Mouse (Mus musculus): ENCODE measurements around the gene Pcnx2.

Pcnx2 gene

GRCm38 (mm10) chr8:125897868-125898788 lies at the start of gene Pcnx2:
Gene Pcnx2 (minus strand): TSS chr8:125898317.
- DNase-seq (ENCODE audit: low spot score), result no peak

- DNase-seq (ENCODE audit: low spot score), result no peak
Measured at GRCm38 (mm10) chr8:125944511-125944910, 46.4 kb upstream of the Pcnx2 start.

GRCm38 (mm10) chr8:125935649-125936048 lies 37.5 kb upstream of the Pcnx2 start:
- DNase-seq (ENCODE audit: low spot score), result peak; percentile 47

DNA sequence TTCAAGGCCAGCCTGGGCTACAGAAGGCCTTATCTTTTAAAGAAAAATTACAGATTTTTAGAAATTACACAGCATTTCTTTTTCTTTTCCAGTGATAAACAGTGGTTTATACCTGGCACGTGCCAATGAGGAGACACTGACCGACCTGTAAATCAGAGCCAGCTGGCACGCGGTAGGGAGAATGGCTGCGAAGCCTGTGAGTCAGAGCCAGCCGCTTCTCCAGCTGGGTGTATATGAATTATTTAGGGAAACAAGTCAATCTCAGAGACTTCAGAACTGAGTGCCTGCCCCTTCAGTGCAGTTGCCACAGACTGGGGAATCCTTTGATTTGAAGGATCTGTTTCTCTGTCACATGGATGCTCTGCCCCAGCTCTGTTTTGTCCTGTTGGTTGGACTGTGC lies 33.7 kb upstream of the Pcnx2 start:
- DNase-seq (ENCODE audit: low spot score), result no peak

DNA sequence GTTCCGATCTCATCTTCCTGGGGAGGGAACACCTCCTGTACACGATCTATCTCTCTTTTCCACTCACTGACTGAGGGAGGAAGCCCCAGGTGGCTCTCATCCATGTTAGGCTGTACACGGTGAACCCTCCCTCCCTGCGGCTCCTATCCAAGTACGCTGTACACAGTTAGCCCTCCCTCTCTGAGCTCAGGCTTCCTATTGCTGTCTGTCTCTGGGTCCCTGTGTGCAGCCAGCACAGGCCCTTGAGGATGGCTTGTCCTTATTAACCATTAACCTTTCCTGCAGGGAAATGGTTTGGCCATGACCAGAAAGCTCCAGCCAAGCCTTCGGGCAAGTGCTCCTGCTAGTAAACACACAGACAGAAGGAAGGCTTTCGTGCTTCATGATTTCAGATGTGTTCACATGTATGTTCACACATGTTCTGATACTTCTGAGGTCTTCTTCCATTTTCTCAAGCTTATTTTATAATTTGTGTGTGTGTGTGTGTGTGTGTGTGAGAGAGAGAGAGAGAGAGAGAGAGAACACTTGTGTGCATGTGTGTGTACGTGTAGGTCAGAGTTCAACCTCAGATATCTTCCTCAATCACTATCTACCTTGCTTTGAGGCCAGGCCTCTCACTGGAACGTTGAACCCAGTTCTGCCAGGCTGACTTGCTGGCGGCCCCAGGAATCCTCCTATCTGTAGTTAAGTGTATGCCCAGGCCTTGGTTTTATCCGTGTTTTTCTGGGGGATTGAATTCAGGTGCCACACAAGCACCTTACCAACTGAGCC lies 32.3 kb upstream of the Pcnx2 start:
- DNase-seq (ENCODE audit: low spot score), result no peak

- DNase-seq (ENCODE audit: low spot score), result no peak
Measured at GRCm38 (mm10) chr8:125926636-125927035, 28.5 kb upstream of the Pcnx2 start.

GRCm38 (mm10) chr8:125922333-125922732 lies 24.2 kb upstream of the Pcnx2 start:
- no peak for DNase-seq (ENCODE audit: low spot score)

DNA sequence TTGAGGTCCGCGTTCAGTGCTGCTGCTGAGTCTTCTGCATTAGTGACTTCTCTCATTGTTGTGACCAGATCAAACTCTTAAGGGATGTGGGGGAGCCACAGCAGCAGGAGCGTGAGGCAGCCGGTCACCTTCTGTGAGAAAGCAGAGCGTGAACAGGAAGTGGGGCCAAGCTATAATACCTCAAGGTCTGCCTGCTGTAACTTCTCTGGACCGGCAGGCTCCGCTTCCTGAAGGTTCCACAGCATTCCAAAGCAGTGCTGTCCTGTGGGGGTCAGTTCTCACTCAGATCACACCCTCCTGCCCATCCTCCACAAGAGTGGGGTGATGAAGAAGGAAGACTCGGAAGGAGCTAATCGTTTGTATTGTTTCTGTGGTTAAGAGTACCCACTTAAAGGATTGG lies 22.6 kb upstream of the Pcnx2 start:
- DNase-seq (ENCODE audit: low spot score), result no peak

DNA sequence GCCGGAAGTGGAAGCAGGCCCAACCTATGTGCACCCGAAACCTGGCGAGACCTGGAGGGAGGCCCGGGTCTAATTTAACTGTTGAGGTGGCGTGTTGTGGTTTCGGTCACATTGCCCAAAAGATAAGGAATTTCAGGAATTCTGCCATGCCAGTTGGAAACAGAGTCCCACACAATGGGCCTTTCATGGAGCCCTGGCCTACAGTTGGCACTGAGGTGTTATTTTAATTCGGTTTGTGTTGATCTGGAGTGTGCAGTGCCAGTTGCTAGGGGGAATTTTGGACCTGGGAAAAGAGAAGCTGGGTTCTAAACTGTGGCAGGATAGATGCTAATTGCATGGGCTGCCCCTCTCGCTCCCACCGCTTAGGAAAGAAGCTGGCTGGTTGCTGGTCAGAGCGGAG lies 22.2 kb upstream of the Pcnx2 start:
- no peak for DNase-seq (ENCODE audit: low spot score)

- no peak for DNase-seq (ENCODE audit: low spot score)
Measured at GRCm38 (mm10) chr8:125919560-125919959, 21.4 kb upstream of the Pcnx2 start.

- DNase-seq (ENCODE audit: low spot score), result no peak
Measured at GRCm38 (mm10) chr8:125918719-125919118, 20.6 kb upstream of the Pcnx2 start.

DNA sequence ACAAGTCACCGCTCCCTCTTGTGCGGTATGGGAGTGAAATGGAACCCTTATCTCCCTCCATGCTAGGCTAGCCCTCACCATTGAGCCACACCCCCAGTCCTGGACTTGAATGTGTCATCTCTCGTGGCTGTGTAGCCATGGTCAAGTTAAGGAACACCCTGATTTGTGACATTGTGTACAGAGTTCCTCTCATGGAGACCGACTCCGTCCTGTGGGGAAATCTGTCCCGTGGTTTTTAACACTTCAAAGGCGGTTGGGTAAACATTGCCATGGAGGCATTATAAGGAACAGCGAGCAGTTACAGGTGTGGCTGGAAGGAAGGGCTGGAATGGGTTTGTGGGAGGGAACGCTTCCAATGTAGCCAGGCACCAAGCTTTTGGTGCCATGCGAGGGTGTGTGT lies 18.9 kb upstream of the Pcnx2 start:
- no peak for DNase-seq (ENCODE audit: low spot score)

- no peak for DNase-seq (ENCODE audit: low spot score)
Measured at GRCm38 (mm10) chr8:125914386-125914785, 16.3 kb upstream of the Pcnx2 start.

DNA sequence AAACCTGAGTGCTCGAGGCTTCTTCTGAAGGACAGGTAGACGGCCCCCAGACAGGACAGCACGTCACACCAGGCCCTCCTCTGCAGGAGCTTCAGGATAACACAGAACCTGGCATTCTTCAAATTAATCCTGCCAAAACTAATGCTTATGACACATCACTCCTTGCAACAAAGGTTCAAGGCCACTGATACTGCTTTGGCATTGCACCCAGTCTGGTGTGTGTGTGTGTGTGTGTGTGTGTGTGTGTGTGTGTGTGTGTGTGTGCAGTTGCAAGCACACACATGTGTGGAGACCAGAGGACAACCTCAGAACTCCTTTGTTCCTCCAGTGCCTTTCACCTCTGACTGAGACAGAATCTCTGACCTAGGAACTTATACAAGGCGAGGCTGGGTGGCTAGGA lies 15.1 kb upstream of the Pcnx2 start:
- DNase-seq (ENCODE audit: low spot score), result no peak

DNA sequence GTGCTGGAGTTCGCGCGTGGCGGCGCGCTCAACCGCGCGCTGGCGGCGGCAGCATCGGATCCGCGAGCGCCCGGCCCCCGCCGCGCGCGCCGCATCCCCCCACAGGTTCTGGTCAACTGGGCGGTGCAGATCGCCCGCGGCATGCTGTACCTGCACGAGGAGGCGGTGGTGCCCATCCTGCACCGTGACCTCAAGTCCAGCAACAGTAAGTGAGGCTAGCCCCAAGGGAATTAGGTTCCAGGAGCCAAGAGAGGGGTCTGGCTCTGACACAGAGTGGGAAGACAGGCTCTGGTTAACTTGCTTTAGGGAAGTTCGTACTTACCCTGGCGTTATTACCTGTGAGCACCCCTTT lies 13.1 kb upstream of the Pcnx2 start:
- no peak for DNase-seq (ENCODE audit: low spot score)

GRCm38 (mm10) chr8:125910365-125911228 lies 12.5 kb upstream of the Pcnx2 start, which contains the start of gene Map3k21:
Gene Map3k21 (plus strand): TSS chr8:125910450.
- DNase-seq (ENCODE audit: low spot score), result no peak

DNA sequence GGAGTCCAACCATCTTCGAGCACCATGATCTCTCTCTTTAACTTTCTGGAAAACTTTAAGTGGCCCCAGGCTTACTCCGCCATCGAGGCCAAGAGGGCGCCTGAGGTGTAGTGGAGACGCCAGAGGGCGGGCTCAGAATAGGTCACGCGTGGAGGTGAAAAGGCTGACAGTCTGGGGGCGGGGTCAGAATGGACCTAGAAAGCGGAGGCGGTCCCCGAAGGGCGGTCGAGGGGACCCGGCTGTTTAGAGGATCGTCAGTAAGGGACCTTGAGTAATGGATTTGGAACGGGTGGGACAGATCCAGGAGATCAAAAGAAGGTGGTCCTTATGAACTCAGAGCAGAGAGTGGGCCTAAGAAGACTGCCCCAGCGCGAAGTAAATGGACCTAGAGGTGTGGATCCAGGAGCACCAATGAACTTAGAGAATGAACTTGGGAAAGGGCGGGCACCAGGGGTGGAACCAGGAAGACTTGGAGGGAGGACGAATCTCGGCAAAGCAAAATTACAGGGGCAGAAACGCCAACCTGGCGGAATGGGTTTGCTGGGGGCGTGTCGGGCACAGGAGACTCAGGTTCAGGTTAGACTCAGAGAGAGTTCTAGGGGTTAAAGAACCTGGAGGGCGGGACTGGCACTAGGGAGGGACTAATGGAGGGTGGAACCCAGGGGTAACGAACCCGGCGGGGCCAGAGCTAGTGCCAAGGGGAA lies 11.7 kb upstream of the Pcnx2 start:
- no peak for DNase-seq (ENCODE audit: low spot score)

- no peak for DNase-seq (ENCODE audit: low spot score)
Measured at GRCm38 (mm10) chr8:125907311-125907710, 9.2 kb upstream of the Pcnx2 start.

DNA sequence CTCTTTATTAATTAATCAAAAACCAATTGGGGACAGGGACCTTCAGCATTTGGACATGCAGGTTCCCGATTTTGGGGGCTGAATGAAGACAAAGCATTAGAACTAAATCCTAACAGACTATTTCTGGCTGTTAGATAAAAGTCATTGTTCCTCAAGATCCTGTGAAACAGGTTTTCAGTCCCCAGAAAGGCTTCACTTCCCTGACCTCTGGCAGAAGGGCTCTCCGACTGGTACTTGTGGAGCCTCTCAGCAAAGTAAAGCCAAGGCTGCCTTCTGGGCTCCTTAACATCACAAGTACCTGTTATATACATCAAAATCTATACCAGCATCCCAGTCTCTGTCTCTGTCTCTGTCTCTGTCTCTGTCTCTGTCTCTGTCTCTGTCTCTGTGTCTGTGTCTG lies 7.2 kb upstream of the Pcnx2 start:
- no peak for DNase-seq (ENCODE audit: low spot score)

DNA sequence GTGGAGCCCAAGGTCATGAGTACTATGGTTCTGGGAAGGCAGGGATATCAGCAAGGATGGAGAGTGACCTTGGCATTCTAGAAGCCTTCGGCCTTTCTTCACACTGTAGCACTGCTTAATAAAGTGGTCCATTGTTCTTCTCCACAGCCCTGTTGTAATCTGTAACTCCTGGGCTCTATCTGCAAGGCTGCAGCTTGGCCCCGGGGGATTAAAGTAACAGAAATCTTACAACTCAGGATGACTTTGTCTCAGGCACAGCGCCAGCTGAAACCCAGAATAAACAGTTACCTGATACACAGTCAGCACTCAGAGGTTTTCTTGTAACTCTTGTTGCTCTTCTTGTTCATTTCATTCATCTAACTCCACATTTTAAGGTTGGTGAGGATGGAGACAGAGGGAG lies 4.4 kb upstream of the Pcnx2 start:
- DNase-seq (ENCODE audit: low spot score), result no peak

DNA sequence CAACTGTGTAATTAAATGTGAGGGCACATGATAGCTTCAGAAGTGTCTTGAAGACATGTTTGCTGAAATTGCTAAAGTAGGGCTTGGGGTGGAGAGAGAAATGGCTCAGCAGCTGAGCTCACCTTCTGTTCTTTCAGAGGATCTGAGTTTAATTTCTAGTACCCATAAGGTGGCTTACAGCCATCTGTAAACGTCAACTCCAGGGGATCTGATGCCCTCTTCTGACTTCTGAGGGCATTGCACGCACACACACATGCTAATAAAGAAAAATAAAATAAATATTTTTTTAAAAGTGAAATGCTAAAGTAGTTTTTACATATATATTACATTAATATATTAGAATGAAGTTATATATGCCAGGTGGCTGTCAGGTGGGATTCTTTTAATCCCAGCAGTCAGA lies 3.0 kb upstream of the Pcnx2 start:
- DNase-seq (ENCODE audit: low spot score), result no peak

GRCm38 (mm10) chr8:125898899-125899298 lies 782 bp upstream of the Pcnx2 start:
- DNase-seq (ENCODE audit: low spot score), result peak; percentile 72
